Mouse (Mus musculus) MEL (cell line): ENCODE data around the gene Sox5.

Source experiments
- CHD1 ChIP-seq: IDR thresholded peaks from 2 replicates; pipeline ENCODE4 v1.6.1; 2012; ENCODE audit warnings: low read depth, mild to moderate bottlenecking, inconsistent platforms, low read length, improper control_type of control experiment
- ETS1 ChIP-seq: IDR thresholded peaks from 2 replicates; pipeline ENCODE4 v1.6.1; 2012; ENCODE audit warnings: low read depth, mild to moderate bottlenecking, inconsistent platforms, low read length, improper control_type of control experiment, moderate library complexity
- MYC ChIP-seq: IDR thresholded peaks from 2 replicates; pipeline ENCODE4 v1.6.1; 2011; ENCODE audit warnings: low read depth, mild to moderate bottlenecking, low read length, improper control_type of control experiment, moderate library complexity
- POLR2A ChIP-seq, 2 experiments: IDR thresholded peaks; 2 replicates each; pipeline ENCODE4 v1.6.1; 2011 to 2012; ENCODE audit warnings: low read length in 2 of 2, mild to moderate bottlenecking in 2 of 2, control low read depth in 1 of 2, improper control_type of control experiment in 1 of 2, low read depth in 1 of 2, moderate library complexity in 1 of 2; ENCODE audit not compliant: control insufficient read depth in 1 of 2, insufficient read depth in 1 of 2, poor library complexity in 1 of 2
- SIN3A ChIP-seq: IDR thresholded peaks from 2 replicates; pipeline ENCODE4 v1.6.1; 2012; ENCODE audit warnings: low read length, improper control_type of control experiment, inconsistent platforms
- USF1 ChIP-seq: IDR thresholded peaks from 2 replicates; pipeline ENCODE4 v1.6.1; 2014; ENCODE audit warnings: low read depth, mild to moderate bottlenecking, inconsistent platforms, low read length, improper control_type of control experiment, moderate library complexity
- ZC3H11A ChIP-seq: IDR thresholded peaks from 2 replicates; pipeline ENCODE4 v1.6.1; 2012; ENCODE audit warnings: low read depth, mild to moderate bottlenecking, inconsistent platforms, low read length, improper control_type of control experiment

DNA sequence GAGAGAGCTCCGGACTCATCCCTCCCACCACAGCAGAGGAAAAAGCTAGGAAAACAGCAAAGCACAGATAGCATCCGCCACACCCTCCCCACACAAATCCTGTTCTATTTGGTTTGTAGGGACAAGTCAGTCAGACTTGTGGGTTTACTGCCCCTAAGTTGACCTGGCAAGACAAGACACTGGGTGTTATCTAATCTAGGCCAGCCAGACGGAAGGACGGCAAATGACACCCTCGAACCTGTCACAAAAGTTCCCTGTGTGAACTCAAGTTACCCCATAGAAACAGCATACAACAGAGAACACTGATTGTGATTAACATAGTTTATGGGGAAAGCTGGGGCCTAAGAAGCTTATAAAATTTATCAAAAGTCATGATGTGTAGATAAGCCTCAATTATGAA lies 76.8 kb downstream of the Sox5 start:
- no peak for TF ChIP-seq USF1
- TF ChIP-seq ETS1, result no peak
- no peak for TF ChIP-seq CHD1
- no peak for TF ChIP-seq SIN3A
- no peak for TF ChIP-seq POLR2A (IDR thresholded peaks at IDR 0.05; ENCODE audit: control insufficient read depth in 1 of 2, insufficient read depth in 1 of 2, low read depth in 1 of 2, low read length in 2 of 2, poor library complexity in 1 of 2)
- no peak for TF ChIP-seq ZC3H11A
- TF ChIP-seq MYC, result no peak
